Mouse (Mus musculus) macrophage (primary cell): ENCODE results near the gene Mgme1. TPM values are rescaled to one million over a fixed set of nuclear protein-coding genes. Genes with fewer than 3 reads are reported as not detected.

Experiments used
- H3K27ac ChIP-seq: fragments of 350-480 bp; formaldehyde crosslinking; 2 replicates; pipeline ENCODE4 v1.9.0; 2021
- H3K36me3 ChIP-seq: fragments of 350-480 bp; formaldehyde crosslinking; 2 replicates; pipeline ENCODE4 v1.9.0; 2021; ENCODE audit errors: inconsistent target
- H3K4me3 ChIP-seq: fragments of 350-480 bp; formaldehyde crosslinking; 2 replicates; pipeline ENCODE4 v1.9.0; 2021; ENCODE audit errors: inconsistent target
- H3K79me2 ChIP-seq: fragments of 350-480 bp; formaldehyde crosslinking; 2 replicates; pipeline ENCODE4 v1.9.0; 2021; ENCODE audit errors: inconsistent target
- WGBS: methylation state at CpG from one replicate; pipeline ENCODE4 v1.1.7; 2026; ENCODE audit warnings: inconsistent platforms; ENCODE audit not compliant: missing documents; 5-methylcytosine and 5-hydroxymethylcytosine counted together
- polyA plus RNA-seq: library from polyadenylated mRNA; stranded (reverse); fragments of 250-400 nt; gene quantifications from 3 replicates; pipeline ENCODE4 v1.2.4, GENCODE M21; 2018; ENCODE audit warnings: inconsistent platforms

Mgme1 gene
- polyA plus RNA-seq, 1 experiment from 2014 or later: 6.5 TPM

- no peak overlapping the region for H3K4me3 ChIP-seq
- H3K79me2 ChIP-seq: no peaks in the 10 kb centered on the region
- H3K36me3 ChIP-seq: peaks cover 9% of the 10 kb centered on the region
- peak overlapping the region; percentile 85 for H3K27ac ChIP-seq
- 1% methylated on average over 7 of the region's 7 CpGs for WGBS
Measured at GRCm38 (mm10) chr2:144245464-144245863, 25.0 kb upstream of the Mgme1 start.

GRCm38 (mm10) chr2:144246270-144246669 lies 24.2 kb upstream of the Mgme1 start:
- WGBS: no CpG with 5 or more reads among the region's 2 CpGs
- H3K4me3 ChIP-seq: no peak overlapping the region
- no peaks in the 10 kb centered on the region for H3K79me2 ChIP-seq
- peaks cover 17% of the 10 kb centered on the region for H3K36me3 ChIP-seq
- peak overlapping the region; percentile 85 for H3K27ac ChIP-seq

GRCm38 (mm10) chr2:144247337-144247978 lies 23.0 kb upstream of the Mgme1 start:
- 14% methylated on average over 5 of the region's 5 CpGs for WGBS
- H3K27ac ChIP-seq: peak overlapping the region; percentile 85
- H3K79me2 ChIP-seq: peaks cover 3% of the 10 kb centered on the region; the same call in 1 of the 2 replicates
- H3K4me3 ChIP-seq: no peak overlapping the region
- peaks cover 28% of the 10 kb centered on the region for H3K36me3 ChIP-seq

- peak overlapping the region; percentile 85 for H3K27ac ChIP-seq
- H3K79me2 ChIP-seq: peaks cover 16% of the 10 kb centered on the region
- no peak overlapping the region for H3K4me3 ChIP-seq
- H3K36me3 ChIP-seq: peaks cover 41% of the 10 kb centered on the region
- 64% methylated on average over 3 of the region's 4 CpGs for WGBS
Measured at GRCm38 (mm10) chr2:144248613-144249376, 21.7 kb upstream of the Mgme1 start.

GRCm38 (mm10) chr2:144250111-144250510 lies 20.4 kb upstream of the Mgme1 start:
- H3K79me2 ChIP-seq: peaks cover 30% of the 10 kb centered on the region
- H3K4me3 ChIP-seq: no peak overlapping the region
- no peak overlapping the region for H3K27ac ChIP-seq
- peaks cover 54% of the 10 kb centered on the region for H3K36me3 ChIP-seq

GRCm38 (mm10) chr2:144262837-144263236 lies 7.6 kb upstream of the Mgme1 start:
- WGBS: 77% methylated on average over 2 of the region's 2 CpGs
- Histone ChIP-seq H3K27ac (peak overlapping the region; percentile 96), H3K79me2 (peaks cover 99% of the 10 kb centered on the region), H3K36me3 (peaks cover 33% of the 10 kb centered on the region; the same call in 1 of the 2 replicates), H3K4me3 (no peak overlapping the region)

GRCm38 (mm10) chr2:144264398-144265119 lies 5.9 kb upstream of the Mgme1 start:
- H3K36me3 ChIP-seq: peaks cover 19% of the 10 kb centered on the region; the same call in 1 of the 2 replicates
- H3K4me3 ChIP-seq: no peak overlapping the region
- WGBS: 7% methylated on average over 4 of the region's 5 CpGs
- peak overlapping the region; percentile 96 for H3K27ac ChIP-seq
- H3K79me2 ChIP-seq: peaks cover 99% of the 10 kb centered on the region

GRCm38 (mm10) chr2:144265120-144265488 lies 5.4 kb upstream of the Mgme1 start:
- peaks cover 99% of the 10 kb centered on the region for H3K79me2 ChIP-seq
- peak overlapping the region; percentile 96 for H3K27ac ChIP-seq
- no peak overlapping the region for H3K4me3 ChIP-seq
- WGBS: 61% methylated on average over 3 of the region's 3 CpGs
- peaks cover 18% of the 10 kb centered on the region; the same call in 1 of the 2 replicates for H3K36me3 ChIP-seq

GRCm38 (mm10) chr2:144265916-144266683 lies 4.4 kb upstream of the Mgme1 start:
- Histone ChIP-seq H3K27ac (peak overlapping the region; percentile 96), H3K4me3 (peak overlapping the region; percentile 95), H3K36me3 (peaks cover 8% of the 10 kb centered on the region; the same call in 1 of the 2 replicates), H3K79me2 (peaks cover 94% of the 10 kb centered on the region)
- 8% methylated on average over 4 of the region's 4 CpGs for WGBS

- Histone ChIP-seq H3K4me3 (peak overlapping the region; percentile 95), H3K27ac (peak overlapping the region; percentile 96), H3K79me2 (peaks cover 94% of the 10 kb centered on the region), H3K36me3 (no peaks in the 10 kb centered on the region)
- 48% methylated on average over 5 of the region's 5 CpGs for WGBS
Measured at GRCm38 (mm10) chr2:144267004-144267730, 3.3 kb upstream of the Mgme1 start.

GRCm38 (mm10) chr2:144267731-144268015 lies 2.8 kb upstream of the Mgme1 start:
- H3K36me3 ChIP-seq: no peaks in the 10 kb centered on the region
- peak overlapping the region; percentile 96 for H3K27ac ChIP-seq
- H3K4me3 ChIP-seq: peak overlapping the region; percentile 95
- 0% methylated on average over 1 of the region's 1 CpGs for WGBS
- H3K79me2 ChIP-seq: peaks cover 94% of the 10 kb centered on the region

- Histone ChIP-seq H3K36me3 (no peaks in the 10 kb centered on the region), H3K4me3 (peak overlapping the region; percentile 95), H3K27ac (peak overlapping the region; percentile 96), H3K79me2 (peaks cover 94% of the 10 kb centered on the region)
- WGBS: 4% methylated on average over 6 of the region's 6 CpGs
Measured at GRCm38 (mm10) chr2:144268446-144269305, 1.8 kb upstream of the Mgme1 start.

- 3% methylated on average over 11 of the region's 11 CpGs for WGBS
- Histone ChIP-seq H3K36me3 (no peaks in the 10 kb centered on the region), H3K79me2 (peaks cover 94% of the 10 kb centered on the region), H3K4me3 (peak overlapping the region; percentile 95), H3K27ac (peak overlapping the region; percentile 96)
Measured at GRCm38 (mm10) chr2:144269306-144269650, 1.2 kb upstream of the Mgme1 start.
